Mouse (Mus musculus) lung, embryonic 14.5 days (tissue): ENCODE data around the gene Ebf3. TPM values are rescaled to one million over a fixed set of nuclear protein-coding genes. Genes with fewer than 3 reads are reported as not detected.

Source experiments
- ATAC-seq: fragments of 200-750 bp; cut with Nextera tagmentation; 2 replicates; pipeline ENCODE4 v1.8.0; 2017; ENCODE audit warnings: mild to moderate bottlenecking, moderate TSS enrichment, moderate library complexity; ENCODE audit not compliant: insufficient read depth
- DNase-seq: peaks from one replicate; pipeline ENCODE4 v3.0.0-alpha.2; 2015
- H3K27ac ChIP-seq: fragments of 300-500 bp; sonication (generic); 2 replicates; pipeline ENCODE4 v1.5.1; 2014; ENCODE audit warnings: low read depth, mild to moderate bottlenecking, moderate library complexity
- H3K27me3 ChIP-seq: fragments of 300-500 bp; sonication (generic); 2 replicates; pipeline ENCODE4 v1.6.1; 2014; ENCODE audit warnings: low read length, control low read depth; ENCODE audit not compliant: insufficient read depth
- H3K36me3 ChIP-seq: fragments of 300-500 bp; sonication (generic); 2 replicates; pipeline ENCODE4 v1.6.1; 2014; ENCODE audit warnings: control low read depth; ENCODE audit not compliant: insufficient read depth
- H3K4me1 ChIP-seq: fragments of 300-500 bp; sonication (generic); 2 replicates; pipeline ENCODE4 v1.6.1; 2014; ENCODE audit warnings: antibody characterized with exemption, control low read depth; ENCODE audit not compliant: insufficient read depth
- H3K4me2 ChIP-seq: fragments of 300-500 bp; sonication (generic); 2 replicates; pipeline ENCODE4 v1.6.1; 2014; ENCODE audit warnings: mild to moderate bottlenecking
- H3K4me3 ChIP-seq: fragments of 300-500 bp; sonication (generic); 2 replicates; pipeline ENCODE4 v1.5.1; 2014; ENCODE audit warnings: low read depth, low read length
- H3K9ac ChIP-seq: fragments of 300-500 bp; sonication (generic); 2 replicates; pipeline ENCODE4 v1.6.1; 2014
- H3K9me3 ChIP-seq: fragments of 300-500 bp; sonication (generic); 2 replicates; pipeline ENCODE4 v1.6.1; 2016; ENCODE audit warnings: low read depth, low read length, control low read depth
- CTCF ChIP-seq: IDR thresholded peaks from 2 replicates; pipeline ENCODE4 v1.5.1; 2016; ENCODE audit warnings: antibody characterized with exemption, low read depth
- WGBS: fragments of 180-500 bp; shearing (Covaris S2); extraction: QIAGEN DNeasy Blood & Tissue Kit; methylation state at CpG from one replicate; pipeline ENCODE4 v1.1.7; 2014; 5-methylcytosine and 5-hydroxymethylcytosine counted together
- polyA plus RNA-seq: library from polyadenylated mRNA; unstranded; fragments of >200 nt; fragmentation: Nextera tagmentation; extraction: Ambion mirVana; gene quantifications from 2 replicates; pipeline ENCODE4 v1.2.1, GENCODE M21; 2014

The Ebf3 gene
- polyA plus RNA-seq, 1 experiment from 2014 or later: 0.14 TPM

DNA sequence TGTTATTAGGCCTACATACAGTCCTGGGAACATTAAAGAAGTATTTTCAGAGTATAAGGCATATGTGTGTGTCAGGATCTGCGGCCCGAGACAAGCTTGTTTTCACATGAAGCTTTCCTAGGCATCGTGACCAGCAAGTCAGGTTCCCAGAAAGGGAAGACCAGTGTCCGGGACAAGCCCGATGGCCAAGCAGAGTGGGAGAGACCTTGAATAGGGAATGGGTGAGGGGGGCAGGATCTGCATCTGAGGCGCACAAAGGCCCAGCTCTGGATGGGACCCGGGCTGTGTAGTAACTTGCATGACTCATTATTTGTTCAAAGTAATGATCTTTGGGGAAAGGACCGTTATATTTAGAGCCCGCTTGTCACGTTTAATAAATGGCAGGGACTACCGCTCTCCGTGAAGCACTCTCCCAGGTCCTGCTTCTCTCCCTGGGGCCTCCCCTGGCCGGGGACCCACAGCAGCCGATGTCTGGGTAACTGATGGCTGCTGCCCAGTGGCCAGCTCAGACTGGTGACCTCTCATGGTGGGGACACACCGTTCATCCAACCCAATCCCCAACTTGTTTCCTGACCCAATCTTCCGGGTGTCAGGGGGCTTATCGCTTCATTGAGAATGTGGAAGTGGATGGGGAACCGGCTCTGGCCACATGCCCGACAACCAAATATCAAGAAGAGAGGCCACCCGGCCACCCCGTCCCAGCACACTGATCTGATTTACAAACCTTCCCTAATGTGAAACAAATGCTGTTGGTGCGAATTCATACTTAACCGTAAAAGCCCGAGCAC is 16.5 kb downstream of the Ebf3 start:
- TF ChIP-seq CTCF: no peak
- Histone ChIP-seq H3K4me3 (no peak overlapping the region), H3K4me2 (no peak overlapping the region), H3K4me1 (0 out of 2 replicates have a peak, but pooled peaks cover 3% of the 10 kb centered on the region), H3K36me3 (no peaks in the 10 kb centered on the region), H3K9ac (no peak overlapping the region), H3K9me3 (no peaks in the 10 kb centered on the region), H3K27me3 (peaks cover 82% of the 10 kb centered on the region), H3K27ac (no peak overlapping the region)
- ATAC-seq (no peak), DNase-seq (no peak)
- whole genome bisulfite sequencing: 59% methylated on average over 24 of the region's 24 CpGs

DNA sequence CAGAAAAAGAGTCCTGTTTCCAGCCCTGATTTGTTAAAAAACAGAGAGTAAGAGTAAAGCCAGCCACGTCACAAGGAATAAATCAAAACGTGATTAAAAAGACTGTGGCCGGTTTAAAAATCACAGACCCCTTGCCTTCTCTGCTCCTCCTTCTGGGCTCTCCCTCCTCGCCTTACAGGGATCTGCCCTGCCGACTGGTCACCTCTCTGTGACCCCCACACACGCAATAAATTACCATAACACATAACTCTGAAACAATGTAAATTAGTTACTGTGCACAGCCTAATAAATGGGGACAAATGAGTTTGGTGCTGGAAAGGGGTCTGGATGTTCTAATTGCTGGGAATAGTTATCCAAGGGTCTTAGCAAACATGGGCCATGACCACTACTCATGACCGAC is 17.1 kb downstream of the Ebf3 start:
- no peaks in the 10 kb centered on the region for H3K36me3 ChIP-seq
- H3K9me3 ChIP-seq: no peaks in the 10 kb centered on the region
- H3K27me3 ChIP-seq: peaks cover 76% of the 10 kb centered on the region
- WGBS: 38% methylated on average over 7 of the region's 7 CpGs
- DNase-seq (no peak), ATAC-seq (no peak)
- no peak overlapping the region for H3K9ac ChIP-seq
- TF ChIP-seq CTCF: no peak
- 0 out of 2 replicates have a peak, but pooled peaks cover 3% of the 10 kb centered on the region for H3K4me1 ChIP-seq
- H3K4me3 ChIP-seq: no peak overlapping the region
- H3K27ac ChIP-seq: no peak overlapping the region
- no peak overlapping the region for H3K4me2 ChIP-seq

DNA sequence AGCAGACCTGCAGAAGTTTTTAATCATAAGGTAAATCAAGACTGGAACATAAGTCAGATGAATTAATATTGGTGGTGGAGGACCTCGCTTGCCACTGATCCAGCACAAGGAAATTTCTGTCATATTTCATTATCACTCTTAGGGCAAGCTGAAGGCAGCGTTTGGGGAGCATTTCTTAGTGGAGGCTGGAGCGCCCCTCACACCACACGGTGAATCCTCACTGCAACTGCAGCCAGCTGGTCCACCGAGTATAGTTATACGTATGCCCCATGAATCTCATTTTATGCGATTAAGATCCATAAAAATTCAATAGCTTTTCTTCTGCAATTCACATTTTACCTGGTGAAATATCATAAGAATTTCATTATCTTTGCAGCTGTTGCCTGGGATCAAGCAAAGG is 18.6 kb downstream of the Ebf3 start:
- Histone ChIP-seq H3K4me2 (no peak overlapping the region), H3K9me3 (no peaks in the 10 kb centered on the region), H3K4me3 (no peak overlapping the region), H3K36me3 (no peaks in the 10 kb centered on the region), H3K27me3 (peaks cover 68% of the 10 kb centered on the region), H3K27ac (no peak overlapping the region), H3K4me1 (no peaks in the 10 kb centered on the region), H3K9ac (no peak overlapping the region)
- ATAC-seq (no peak), DNase-seq (no peak)
- no peak for TF ChIP-seq CTCF
- 71% methylated on average over 7 of the region's 7 CpGs for WGBS

DNA sequence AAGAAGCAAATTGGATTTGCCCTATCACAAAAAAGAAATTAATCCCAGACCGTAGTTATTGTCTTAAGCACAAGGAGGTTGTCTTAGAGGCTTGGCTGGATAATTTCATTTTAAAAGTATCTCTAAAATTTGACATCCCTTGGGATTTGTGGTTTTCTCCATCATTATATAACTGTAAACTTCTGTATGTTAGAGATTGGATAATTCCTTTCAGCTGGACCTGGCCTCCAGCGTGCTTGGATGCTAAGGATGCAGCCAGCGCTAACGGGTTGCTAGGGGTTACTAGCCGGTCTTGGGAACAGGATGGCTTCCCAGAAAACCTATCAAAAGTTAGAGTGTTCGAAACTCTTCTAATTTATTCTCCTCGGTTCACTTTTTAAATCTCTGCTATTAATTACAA is 19.8 kb downstream of the Ebf3 start:
- Histone ChIP-seq H3K4me3 (no peak overlapping the region), H3K27ac (no peak overlapping the region), H3K4me1 (no peaks in the 10 kb centered on the region), H3K4me2 (no peak overlapping the region), H3K36me3 (no peaks in the 10 kb centered on the region), H3K9ac (no peak overlapping the region), H3K9me3 (no peaks in the 10 kb centered on the region), H3K27me3 (peaks cover 56% of the 10 kb centered on the region)
- WGBS: 85% methylated on average over 7 of the region's 7 CpGs
- no peak for TF ChIP-seq CTCF
- DNase-seq (no peak), ATAC-seq (no peak)

DNA sequence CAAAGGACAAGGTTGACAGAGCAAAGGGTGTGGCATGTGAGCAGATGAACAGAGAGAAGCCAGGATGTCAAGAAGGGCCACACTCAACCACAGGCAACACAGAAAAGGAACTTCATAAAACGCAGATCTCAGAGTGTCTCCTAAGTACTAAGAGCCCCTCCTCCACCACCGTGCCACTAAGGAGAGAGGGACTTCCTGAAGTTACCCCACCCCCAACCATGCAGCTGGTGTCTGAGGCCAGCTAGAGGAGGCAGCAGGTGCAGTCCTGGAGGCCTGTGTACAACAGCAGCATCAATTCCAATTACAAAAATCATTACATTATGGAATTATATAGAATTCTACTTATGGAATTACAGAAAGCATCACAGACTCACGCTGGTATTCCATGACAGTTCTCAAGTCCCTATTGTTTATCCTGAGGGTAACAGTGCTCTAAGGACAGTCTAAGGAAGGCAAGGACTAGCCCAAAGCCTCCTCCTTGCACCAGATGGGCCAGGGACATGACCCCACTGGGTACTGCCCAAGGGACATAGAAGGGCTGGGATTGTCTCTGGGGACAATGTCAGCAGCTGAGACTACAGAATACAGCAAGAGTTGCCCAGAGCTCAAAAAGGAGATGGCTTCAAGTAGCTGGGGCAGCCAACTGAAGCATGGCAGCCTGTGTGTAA is 24.8 kb downstream of the Ebf3 start:
- no peak for TF ChIP-seq CTCF
- Histone ChIP-seq H3K4me3 (no peak overlapping the region), H3K4me2 (no peak overlapping the region), H3K36me3 (no peaks in the 10 kb centered on the region), H3K4me1 (no peaks in the 10 kb centered on the region), H3K9me3 (no peaks in the 10 kb centered on the region), H3K27me3 (peaks cover 18% of the 10 kb centered on the region; the same call in 1 of the 2 replicates), H3K27ac (no peak overlapping the region), H3K9ac (no peak overlapping the region)
- WGBS: 56% methylated on average over 3 of the region's 3 CpGs
- no peak for DNase-seq
- ATAC-seq: no peak

DNA sequence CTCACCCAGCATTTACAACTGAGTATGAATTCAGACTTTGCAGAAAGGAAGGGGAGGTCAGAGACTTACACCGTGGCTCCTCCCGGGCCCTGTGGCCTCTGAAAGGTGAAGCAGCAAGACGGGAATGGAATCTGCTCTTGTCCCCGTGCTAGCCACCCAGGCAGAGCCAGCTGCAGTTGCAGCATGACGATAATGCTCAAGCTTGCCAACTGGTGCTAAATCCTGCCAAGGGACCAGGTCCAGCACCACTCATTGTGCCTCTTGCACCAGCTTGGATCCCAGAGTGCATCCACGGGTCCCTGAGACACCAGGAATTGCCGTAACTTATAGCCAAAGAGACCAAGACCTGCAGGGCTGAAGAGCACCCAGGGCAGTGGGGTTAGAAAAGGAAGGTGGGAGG is 36.1 kb downstream of the Ebf3 start:
- no peaks in the 10 kb centered on the region for H3K27me3 ChIP-seq
- no peaks in the 10 kb centered on the region for H3K9me3 ChIP-seq
- TF ChIP-seq CTCF: no peak
- ATAC-seq (no peak), DNase-seq (no peak)
- no peak overlapping the region for H3K9ac ChIP-seq
- H3K4me2 ChIP-seq: no peak overlapping the region
- H3K4me1 ChIP-seq: no peaks in the 10 kb centered on the region
- 75% methylated on average over 7 of the region's 7 CpGs for WGBS
- no peaks in the 10 kb centered on the region for H3K36me3 ChIP-seq
- no peak overlapping the region for H3K4me3 ChIP-seq
- no peak overlapping the region for H3K27ac ChIP-seq

DNA sequence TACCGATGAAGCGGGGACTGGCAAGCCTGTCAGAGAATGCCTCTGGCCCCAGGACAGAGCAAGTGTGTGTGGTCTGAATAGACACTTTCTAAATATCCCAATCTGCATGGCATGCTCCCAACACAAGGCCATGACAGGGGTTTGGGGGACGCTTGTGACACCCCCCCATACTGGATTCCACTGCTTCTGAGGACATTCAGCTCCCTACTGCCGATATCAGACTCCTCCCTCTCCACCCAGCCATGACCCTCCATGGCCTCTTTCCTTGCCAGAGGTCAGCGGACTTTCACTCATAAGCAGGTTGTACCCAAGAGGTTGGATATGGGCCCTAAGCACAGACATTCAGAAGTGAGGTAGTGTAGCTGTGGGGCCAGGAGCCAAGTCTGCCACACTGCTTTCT is 36.5 kb downstream of the Ebf3 start:
- H3K27me3 ChIP-seq: no peaks in the 10 kb centered on the region
- H3K4me3 ChIP-seq: no peak overlapping the region
- 77% methylated on average over 5 of the region's 5 CpGs for WGBS
- no peak overlapping the region for H3K9ac ChIP-seq
- TF ChIP-seq CTCF: no peak
- no peak overlapping the region for H3K4me2 ChIP-seq
- DNase-seq (no peak), ATAC-seq (no peak)
- no peaks in the 10 kb centered on the region for H3K4me1 ChIP-seq
- no peaks in the 10 kb centered on the region for H3K9me3 ChIP-seq
- H3K36me3 ChIP-seq: no peaks in the 10 kb centered on the region
- H3K27ac ChIP-seq: no peak overlapping the region
